Mouse (Mus musculus) C2C12 (cell line): ENCODE data around the gene Rnpepl1.

ENCODE experiments used
- CTCF ChIP-seq: IDR thresholded peaks from one replicate; pipeline ENCODE4 v1.5.1; 2011; ENCODE audit not compliant: control insufficient read depth, insufficient read depth, insufficient read length
- MYOG ChIP-seq: IDR thresholded peaks from one replicate; pipeline ENCODE4 v1.6.1; 2011; ENCODE audit not compliant: control insufficient read depth, insufficient read length; ENCODE audit errors: extremely low read depth

- no peak for TF ChIP-seq CTCF
- TF ChIP-seq MYOG = no peak
Observed at GRCm38 (mm10) chr1:92930171-92930706, 19.7 kb downstream of the Rnpepl1 start.
